Mouse (Mus musculus): ENCODE data around the gene Gypa.

The Gypa gene

GRCm38 (mm10) chr8:80482173-80482572 is 11.4 kb upstream of the Gypa start:
- Histone ChIP-seq H3K4me3 (replicated peaks; ENCODE audit: low read length) (no peak overlapping the region), H3K4me1 (replicated peaks; ENCODE audit: low read depth, low read length) (no peaks in the 10 kb centered on the region), H3K9me3 (ENCODE audit: low read length) (no peaks in the 10 kb centered on the region), H3K36me3 (ENCODE audit: insufficient read depth, low read length) (no peaks in the 10 kb centered on the region), H3K27me3 (ENCODE audit: insufficient read depth, low read length) (no peaks in the 10 kb centered on the region)
- no peak for TF ChIP-seq CTCF (conservative IDR thresholded peaks at IDR 0.05; ENCODE audit: low read length)
- no peak for TF ChIP-seq NANOG (IDR thresholded peaks at IDR 0.05; ENCODE audit: borderline replicate concordance, low read length)
- TF ChIP-seq POU5F1 (IDR thresholded peaks at IDR 0.05; ENCODE audit: borderline replicate concordance, low read length), result no peak

- Histone ChIP-seq H3K9me3 (ENCODE audit: low read length) (no peaks in the 10 kb centered on the region), H3K4me1 (replicated peaks; ENCODE audit: low read depth, low read length) (no peaks in the 10 kb centered on the region), H3K36me3 (ENCODE audit: insufficient read depth, low read length) (no peaks in the 10 kb centered on the region), H3K27me3 (ENCODE audit: insufficient read depth, low read length) (no peaks in the 10 kb centered on the region), H3K4me3 (replicated peaks; ENCODE audit: low read length) (no peak overlapping the region)
- TF ChIP-seq CTCF (conservative IDR thresholded peaks at IDR 0.05; ENCODE audit: low read length) (peak; percentile 25), POU5F1 (IDR thresholded peaks at IDR 0.05; ENCODE audit: borderline replicate concordance, low read length) (no peak), NANOG (IDR thresholded peaks at IDR 0.05; ENCODE audit: borderline replicate concordance, low read length) (no peak)
Measured at GRCm38 (mm10) chr8:80482822-80483774, 10.5 kb upstream of the Gypa start.

GRCm38 (mm10) chr8:80491562-80491961 is 2.0 kb upstream of the Gypa start:
- TF ChIP-seq CTCF (conservative IDR thresholded peaks at IDR 0.05; ENCODE audit: low read length), result no peak
- no peak for TF ChIP-seq POU5F1 (IDR thresholded peaks at IDR 0.05; ENCODE audit: borderline replicate concordance, low read length)
- no peak for TF ChIP-seq NANOG (IDR thresholded peaks at IDR 0.05; ENCODE audit: borderline replicate concordance, low read length)
- H3K4me3 ChIP-seq (replicated peaks; ENCODE audit: low read length), result no peak overlapping the region
- H3K4me1 ChIP-seq (replicated peaks; ENCODE audit: low read depth, low read length), result peaks cover 17% of the 10 kb centered on the region
- H3K27me3 ChIP-seq (ENCODE audit: insufficient read depth, low read length), result no peaks in the 10 kb centered on the region
- no peaks in the 10 kb centered on the region for H3K9me3 ChIP-seq (ENCODE audit: low read length)
- no peaks in the 10 kb centered on the region for H3K36me3 ChIP-seq (ENCODE audit: insufficient read depth, low read length)

GRCm38 (mm10) chr8:80492987-80493441 is 567 bp upstream of the Gypa start:
- Histone ChIP-seq H3K4me3 (replicated peaks; ENCODE audit: low read length) (peak overlapping the region; percentile 51), H3K4me1 (replicated peaks; ENCODE audit: low read depth, low read length) (peaks cover 17% of the 10 kb centered on the region), H3K36me3 (ENCODE audit: insufficient read depth, low read length) (no peaks in the 10 kb centered on the region), H3K27me3 (ENCODE audit: insufficient read depth, low read length) (no peaks in the 10 kb centered on the region), H3K9me3 (ENCODE audit: low read length) (no peaks in the 10 kb centered on the region)
- TF ChIP-seq POU5F1 (IDR thresholded peaks at IDR 0.05; ENCODE audit: borderline replicate concordance, low read length), result no peak
- peak; percentile 53 for TF ChIP-seq CTCF (conservative IDR thresholded peaks at IDR 0.05; ENCODE audit: low read length)

- no peaks in the 10 kb centered on the region for H3K36me3 ChIP-seq (ENCODE audit: insufficient read depth, low read length)
- H3K4me3 ChIP-seq (replicated peaks; ENCODE audit: low read length), result no peak overlapping the region
- H3K9me3 ChIP-seq (ENCODE audit: low read length), result no peaks in the 10 kb centered on the region
- H3K4me1 ChIP-seq (replicated peaks; ENCODE audit: low read depth, low read length), result peaks cover 17% of the 10 kb centered on the region
- no peaks in the 10 kb centered on the region for H3K27me3 ChIP-seq (ENCODE audit: insufficient read depth, low read length)
- TF ChIP-seq NANOG (IDR thresholded peaks at IDR 0.05; ENCODE audit: borderline replicate concordance, low read length) (no peak), CTCF (conservative IDR thresholded peaks at IDR 0.05; ENCODE audit: low read length) (no peak), POU5F1 (IDR thresholded peaks at IDR 0.05; ENCODE audit: borderline replicate concordance, low read length) (no peak)
Measured at GRCm38 (mm10) chr8:80494346-80494660, 722 bp downstream of the Gypa start.

- no peak for TF ChIP-seq CTCF (conservative IDR thresholded peaks at IDR 0.05; ENCODE audit: low read length)
- TF ChIP-seq POU5F1 (IDR thresholded peaks at IDR 0.05; ENCODE audit: borderline replicate concordance, low read length), result no peak
- TF ChIP-seq NANOG (IDR thresholded peaks at IDR 0.05; ENCODE audit: borderline replicate concordance, low read length), result no peak
- H3K36me3 ChIP-seq (ENCODE audit: insufficient read depth, low read length), result no peaks in the 10 kb centered on the region
- no peaks in the 10 kb centered on the region for H3K27me3 ChIP-seq (ENCODE audit: insufficient read depth, low read length)
- no peak overlapping the region for H3K4me3 ChIP-seq (replicated peaks; ENCODE audit: low read length)
- H3K9me3 ChIP-seq (ENCODE audit: low read length), result no peaks in the 10 kb centered on the region
- H3K4me1 ChIP-seq (replicated peaks; ENCODE audit: low read depth, low read length), result peaks cover 17% of the 10 kb centered on the region
Measured at GRCm38 (mm10) chr8:80494819-80495218, 1.2 kb downstream of the Gypa start.

- TF ChIP-seq CTCF (conservative IDR thresholded peaks at IDR 0.05; ENCODE audit: low read length) (no peak), NANOG (IDR thresholded peaks at IDR 0.05; ENCODE audit: borderline replicate concordance, low read length) (no peak), POU5F1 (IDR thresholded peaks at IDR 0.05; ENCODE audit: borderline replicate concordance, low read length) (no peak)
- Histone ChIP-seq H3K4me3 (replicated peaks; ENCODE audit: low read length) (no peak overlapping the region), H3K4me1 (replicated peaks; ENCODE audit: low read depth, low read length) (peaks cover 17% of the 10 kb centered on the region), H3K27me3 (ENCODE audit: insufficient read depth, low read length) (no peaks in the 10 kb centered on the region), H3K36me3 (ENCODE audit: insufficient read depth, low read length) (no peaks in the 10 kb centered on the region), H3K9me3 (ENCODE audit: low read length) (no peaks in the 10 kb centered on the region)
Measured at GRCm38 (mm10) chr8:80495527-80495926, 1.9 kb downstream of the Gypa start.

GRCm38 (mm10) chr8:80497323-80497722 is 3.7 kb downstream of the Gypa start:
- Histone ChIP-seq H3K27me3 (ENCODE audit: insufficient read depth, low read length) (no peaks in the 10 kb centered on the region), H3K36me3 (ENCODE audit: insufficient read depth, low read length) (no peaks in the 10 kb centered on the region), H3K4me1 (replicated peaks; ENCODE audit: low read depth, low read length) (peaks cover 17% of the 10 kb centered on the region), H3K4me3 (replicated peaks; ENCODE audit: low read length) (no peak overlapping the region), H3K9me3 (ENCODE audit: low read length) (no peaks in the 10 kb centered on the region)
- TF ChIP-seq POU5F1 (IDR thresholded peaks at IDR 0.05; ENCODE audit: borderline replicate concordance, low read length) (no peak), CTCF (conservative IDR thresholded peaks at IDR 0.05; ENCODE audit: low read length) (no peak), NANOG (IDR thresholded peaks at IDR 0.05; ENCODE audit: borderline replicate concordance, low read length) (no peak)

Data from E14TG2a.4 (cell line).